Mouse (Mus musculus) cerebellum, adult 2 months (tissue): ENCODE results near the gene Mlxip.

Experiments used
- CTCF ChIP-seq: fragments of 200-500 bp; IDR thresholded peaks from 2 replicates; pipeline ENCODE4 v1.5.1; 2011; ENCODE audit warnings: low read depth, mild to moderate bottlenecking, control low read depth, low read length, moderate library complexity, borderline replicate concordance; ENCODE audit not compliant: insufficient read depth
- POLR2A ChIP-seq: fragments of 200-500 bp; IDR thresholded peaks from 2 replicates; pipeline ENCODE4 v1.6.1; 2011; ENCODE audit warnings: low read length, control low read depth, borderline replicate concordance; ENCODE audit not compliant: insufficient read depth

DNA sequence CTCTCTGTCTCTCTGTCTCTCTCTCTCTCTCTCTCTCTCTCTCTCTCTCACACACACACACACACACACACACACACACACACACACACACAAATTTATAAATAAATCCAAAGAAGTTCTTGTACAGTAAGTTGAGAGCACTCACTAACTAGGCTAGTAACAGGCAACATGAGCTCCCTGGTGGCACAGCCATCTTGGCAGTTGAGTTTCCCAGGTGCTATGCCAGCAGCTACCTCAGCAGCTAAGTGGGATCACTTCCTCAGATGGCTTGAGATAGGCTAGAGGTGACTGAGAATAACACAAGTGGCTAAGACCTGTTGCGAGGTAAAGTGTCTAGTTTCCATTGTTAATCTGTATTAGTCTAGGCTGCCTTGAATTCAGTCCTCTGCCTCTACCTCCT is 44.7 kb downstream of the Mlxip start:
- TF ChIP-seq CTCF (no peak), POLR2A (no peak)
